Mouse (Mus musculus) limb, embryonic 15.5 days (tissue): ENCODE data around the gene Flywch1. TPM values are rescaled to one million over a fixed set of nuclear protein-coding genes. Genes with fewer than 3 reads are reported as not detected.

Experiments
- ATAC-seq: fragments of 200-750 bp; cut with Nextera tagmentation; 2 replicates; pipeline ENCODE4 v1.8.0; 2017; ENCODE audit warnings: low read depth, moderate TSS enrichment; ENCODE audit not compliant: insufficient number of reproducible peaks, low FRiP score, low TSS enrichment
- H3K27ac ChIP-seq: fragments of 300-500 bp; sonication (generic); 2 replicates; pipeline ENCODE4 v1.5.1; 2015; ENCODE audit warnings: moderate library complexity, mild to moderate bottlenecking, inconsistent platforms
- H3K27me3 ChIP-seq: fragments of 300-500 bp; sonication (generic); 2 replicates; pipeline ENCODE4 v1.6.1; 2015; ENCODE audit warnings: inconsistent platforms
- H3K36me3 ChIP-seq: fragments of 300-500 bp; sonication (generic); 2 replicates; pipeline ENCODE4 v1.6.1; 2015; ENCODE audit warnings: inconsistent platforms
- H3K4me1 ChIP-seq: fragments of 300-500 bp; sonication (generic); 2 replicates; pipeline ENCODE4 v1.6.1; 2015; ENCODE audit warnings: inconsistent platforms
- H3K4me2 ChIP-seq: fragments of 300-500 bp; sonication (generic); 2 replicates; pipeline ENCODE4 v1.6.1; 2015; ENCODE audit warnings: mild to moderate bottlenecking, inconsistent platforms
- H3K4me3 ChIP-seq: fragments of 300-500 bp; sonication (generic); 2 replicates; pipeline ENCODE4 v1.5.1; 2015; ENCODE audit warnings: mild to moderate bottlenecking, inconsistent platforms
- H3K9ac ChIP-seq: fragments of 300-500 bp; sonication (generic); 2 replicates; pipeline ENCODE4 v1.6.1; 2015; ENCODE audit warnings: inconsistent platforms
- H3K9me3 ChIP-seq: fragments of 300-500 bp; sonication (generic); 2 replicates; pipeline ENCODE4 v1.6.1; 2016; ENCODE audit warnings: inconsistent platforms
- WGBS: fragments of 180-500 bp; shearing (Covaris S2); methylation state at CpG from one replicate; pipeline ENCODE4 v1.1.7; 2015; 5-methylcytosine and 5-hydroxymethylcytosine counted together
- polyA plus RNA-seq: library from polyadenylated mRNA; unstranded; fragments of >200 nt; fragmentation: Nextera tagmentation; extraction: Ambion mirVana; gene quantifications from 2 replicates; pipeline ENCODE4 v1.2.1, GENCODE M21; 2015

The Flywch1 gene
- polyA plus RNA-seq, 1 experiment from 2014 or later = 69.8 TPM

DNA sequence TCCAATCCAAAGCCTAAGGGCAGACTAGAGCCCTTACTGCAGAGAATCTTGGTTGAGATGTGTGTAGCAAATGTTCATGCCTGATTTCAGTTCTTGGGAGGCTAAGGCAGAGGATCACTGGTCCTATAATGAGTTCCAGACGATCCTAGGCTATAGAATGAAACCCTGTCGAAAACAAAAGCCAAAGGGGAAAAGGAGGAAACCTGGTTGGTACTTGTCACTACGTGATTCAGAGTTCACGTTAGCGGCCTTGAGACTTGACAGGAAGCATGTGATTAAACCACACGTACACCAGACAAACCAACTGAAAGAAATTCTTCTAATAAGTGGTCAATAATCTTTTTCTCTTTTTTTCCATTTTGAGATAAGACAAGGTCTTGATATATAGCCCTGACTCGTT is 25.9 kb upstream of the Flywch1 start:
- Histone ChIP-seq H3K9me3 (no peaks in the 10 kb centered on the region), H3K27me3 (no peaks in the 10 kb centered on the region), H3K9ac (no peak overlapping the region), H3K4me3 (no peak overlapping the region), H3K4me2 (no peak overlapping the region), H3K36me3 (no peaks in the 10 kb centered on the region), H3K27ac (no peak overlapping the region), H3K4me1 (0 out of 2 replicates have a peak, but pooled peaks cover 1% of the 10 kb centered on the region)
- WGBS = 25% methylated on average over 7 of the region's 7 CpGs
- no peak for ATAC-seq

DNA sequence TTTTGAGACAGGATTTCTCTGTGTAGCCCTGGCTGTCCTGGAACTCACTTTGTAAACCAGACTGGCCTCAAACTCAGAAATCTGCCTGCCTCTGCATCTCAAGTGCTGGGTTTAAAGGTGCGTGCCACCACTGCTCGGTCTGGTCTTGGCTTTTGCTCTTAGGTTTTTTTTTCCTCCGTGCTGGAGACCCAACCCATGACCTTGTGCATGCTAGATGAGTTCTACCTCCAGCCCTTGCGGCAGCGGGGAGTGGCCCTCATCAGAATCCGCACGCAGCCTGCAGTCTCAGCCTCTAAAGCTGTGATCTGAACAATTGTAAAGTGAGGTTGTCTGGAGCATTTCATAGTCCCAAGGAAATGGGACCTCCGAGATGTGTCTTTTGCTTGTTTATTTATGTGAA is 23.9 kb upstream of the Flywch1 start:
- ATAC-seq = no peak
- H3K9ac ChIP-seq = no peak overlapping the region
- H3K9me3 ChIP-seq = no peaks in the 10 kb centered on the region
- H3K27ac ChIP-seq = no peak overlapping the region
- H3K27me3 ChIP-seq = no peaks in the 10 kb centered on the region
- no peak overlapping the region for H3K4me3 ChIP-seq
- no peaks in the 10 kb centered on the region for H3K36me3 ChIP-seq
- no peak overlapping the region for H3K4me2 ChIP-seq
- peaks cover 10% of the 10 kb centered on the region; the same call in 1 of the 2 replicates for H3K4me1 ChIP-seq
- WGBS = 94% methylated on average over 8 of the region's 8 CpGs

DNA sequence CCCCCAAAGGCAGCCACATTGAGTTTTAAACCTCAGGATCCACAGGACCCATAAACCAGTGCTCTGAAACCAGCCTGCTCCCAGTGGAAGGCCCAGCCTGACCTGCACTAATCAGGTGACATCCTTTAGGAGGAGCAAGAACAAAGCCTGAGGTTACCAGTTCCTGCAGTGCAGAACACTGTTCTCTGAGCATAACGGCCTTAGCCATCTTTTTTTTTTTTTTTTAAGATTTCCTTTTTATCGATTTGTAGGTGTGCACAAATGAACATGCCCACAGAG is 19.6 kb upstream of the Flywch1 start:
- Histone ChIP-seq H3K4me3 (peak overlapping the region; percentile 52), H3K9ac (no peak overlapping the region), H3K4me1 (peaks cover 19% of the 10 kb centered on the region), H3K4me2 (peak overlapping the region; percentile 76), H3K9me3 (no peaks in the 10 kb centered on the region), H3K27me3 (no peaks in the 10 kb centered on the region), H3K36me3 (no peaks in the 10 kb centered on the region), H3K27ac (peak overlapping the region; percentile 90; the same call in 1 of the 2 replicates)
- 37% methylated on average over 2 of the region's 2 CpGs for WGBS
- ATAC-seq = no peak

DNA sequence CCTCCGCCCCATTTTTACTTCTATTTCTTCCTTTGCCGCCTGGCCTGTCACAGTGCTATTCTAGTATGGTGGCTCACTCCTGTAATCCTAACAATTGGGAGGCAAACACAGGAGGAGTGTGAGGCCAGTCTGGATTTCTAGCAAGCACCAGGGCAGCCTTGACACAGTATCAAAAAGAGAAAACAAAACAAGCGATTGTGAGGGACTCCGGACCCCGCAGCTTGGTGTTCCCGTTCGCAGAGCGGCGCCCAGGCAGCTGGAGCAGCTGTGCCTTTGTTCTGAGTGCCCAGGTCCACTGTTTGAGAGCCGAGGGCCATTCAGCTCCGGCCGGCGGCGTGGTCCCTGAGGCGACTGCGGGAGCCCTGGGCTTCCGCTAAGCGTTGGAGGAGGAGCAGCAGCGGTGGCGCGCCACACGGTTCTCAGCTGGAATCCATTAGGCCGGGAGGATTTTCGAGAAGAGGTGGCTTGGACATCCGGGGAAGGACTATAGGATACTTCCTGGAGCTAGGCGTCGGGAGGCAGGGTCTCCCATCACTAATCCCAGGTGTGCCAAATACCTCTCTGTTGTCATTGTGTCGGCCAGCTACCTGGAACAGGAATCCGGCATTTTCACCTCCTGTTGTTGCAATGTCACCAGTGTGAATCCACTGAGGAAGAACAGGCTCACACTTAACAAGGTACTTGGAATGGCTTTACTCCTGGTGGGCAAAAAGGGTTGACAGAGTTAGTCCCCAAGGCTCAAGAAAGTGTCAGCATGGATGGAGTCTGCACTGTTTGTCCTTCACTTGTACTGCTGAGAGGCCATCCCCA is 19.1 kb upstream of the Flywch1 start, which contains the start of gene Srrm2:
TSS of gene Srrm2 (plus strand) at position 264 of the 810 bp plus-strand sequence.
- peak within 1 kb of the TSS; percentile 70 for H3K9ac ChIP-seq
- peak within 1 kb of the TSS; percentile 52 for H3K4me3 ChIP-seq
- 1% methylated on average over 29 of the region's 29 CpGs for WGBS
- peaks cover 23% of the 10 kb centered on the region for H3K4me1 ChIP-seq
- H3K9me3 ChIP-seq = no peaks in the 10 kb centered on the region
- H3K4me2 ChIP-seq = peak within 1 kb of the TSS; percentile 76
- H3K27ac ChIP-seq = peak within 1 kb of the TSS; percentile 90
- H3K27me3 ChIP-seq = no peaks in the 10 kb centered on the region
- peak; percentile 59; the same call in 1 of the 2 replicates for ATAC-seq
- no peaks in the 10 kb centered on the region for H3K36me3 ChIP-seq

DNA sequence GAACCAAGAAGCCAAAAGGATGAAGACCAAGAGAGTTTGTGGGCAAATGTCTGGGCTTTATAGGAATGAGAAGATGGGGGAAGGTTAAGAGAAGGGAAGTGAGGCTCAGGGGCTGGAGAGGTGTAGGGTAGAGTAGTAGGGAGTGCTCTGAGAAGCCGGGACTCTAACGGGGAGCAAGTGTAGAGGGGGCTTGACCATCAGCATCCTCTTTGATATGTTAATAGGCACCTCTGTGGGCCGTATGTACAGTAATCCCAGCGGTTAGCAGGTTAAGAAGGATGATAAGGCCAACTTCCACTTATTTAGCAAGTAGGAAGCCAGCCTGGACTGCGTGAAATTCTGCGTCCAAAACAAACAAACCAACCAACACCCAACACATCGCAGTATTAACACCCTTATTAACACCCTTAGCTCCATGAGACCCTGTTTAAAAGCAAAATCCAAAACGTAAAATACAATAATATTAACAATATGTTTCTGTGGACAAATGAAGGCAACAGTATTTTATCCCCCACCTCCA is 18.4 kb upstream of the Flywch1 start:
- Histone ChIP-seq H3K9me3 (no peaks in the 10 kb centered on the region), H3K27me3 (no peaks in the 10 kb centered on the region), H3K27ac (peak overlapping the region; percentile 90), H3K4me2 (peak overlapping the region; percentile 76), H3K36me3 (no peaks in the 10 kb centered on the region), H3K4me1 (peaks cover 27% of the 10 kb centered on the region), H3K9ac (peak overlapping the region; percentile 70; the same call in 1 of the 2 replicates), H3K4me3 (peak overlapping the region; percentile 52)
- ATAC-seq = no peak
- 17% methylated on average over 8 of the region's 8 CpGs for WGBS

DNA sequence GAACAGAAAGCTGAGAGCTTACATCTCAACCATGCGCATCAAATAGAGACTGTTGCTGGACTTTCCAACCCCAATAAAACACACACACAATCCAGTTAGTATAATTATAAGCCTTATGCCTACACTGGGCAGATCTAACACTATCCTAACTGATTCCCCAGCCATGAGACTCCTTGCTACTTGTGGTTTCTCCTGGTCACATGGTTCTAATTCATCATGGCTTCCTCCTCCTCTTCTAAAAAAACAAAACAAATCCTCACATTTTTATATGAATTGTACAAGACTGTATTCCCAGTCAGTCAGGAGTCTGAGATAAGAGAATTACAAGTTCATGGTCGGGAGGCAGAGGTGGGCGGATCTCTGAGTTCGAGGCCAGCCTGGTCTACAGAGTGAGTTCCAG is 17.6 kb upstream of the Flywch1 start:
- H3K27ac ChIP-seq = no peak overlapping the region
- no peaks in the 10 kb centered on the region for H3K9me3 ChIP-seq
- no peak for ATAC-seq
- H3K4me2 ChIP-seq = no peak overlapping the region
- no peak overlapping the region for H3K4me3 ChIP-seq
- 85% methylated on average over 4 of the region's 4 CpGs for WGBS
- no peaks in the 10 kb centered on the region for H3K27me3 ChIP-seq
- peaks cover 27% of the 10 kb centered on the region for H3K4me1 ChIP-seq
- H3K9ac ChIP-seq = no peak overlapping the region
- no peaks in the 10 kb centered on the region for H3K36me3 ChIP-seq

DNA sequence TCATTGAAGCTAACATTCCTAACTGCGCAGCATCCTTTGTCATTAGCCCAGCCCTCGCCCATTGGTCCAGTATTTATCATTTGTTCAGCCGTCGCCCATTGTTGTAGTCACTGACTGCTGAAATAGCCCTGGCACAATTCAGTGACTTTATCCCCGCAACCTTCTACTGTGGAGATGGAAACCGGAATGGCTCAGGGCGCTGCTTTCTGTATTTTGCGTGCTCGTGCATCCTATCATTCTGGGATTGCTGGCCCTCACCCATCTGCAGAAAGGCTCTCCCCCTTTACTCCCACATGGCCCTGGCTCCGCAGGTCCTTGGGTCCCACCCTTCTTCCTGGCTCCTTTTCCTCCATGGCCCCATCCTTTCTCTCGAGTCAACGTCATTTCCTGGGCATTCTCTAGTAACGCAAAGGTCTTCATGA is 15.1 kb upstream of the Flywch1 start:
- Histone ChIP-seq H3K4me2 (peak overlapping the region; percentile 86), H3K4me1 (peaks cover 27% of the 10 kb centered on the region), H3K27me3 (no peaks in the 10 kb centered on the region), H3K9ac (no peak overlapping the region), H3K9me3 (no peaks in the 10 kb centered on the region), H3K27ac (no peak overlapping the region), H3K36me3 (no peaks in the 10 kb centered on the region), H3K4me3 (peak overlapping the region; percentile 56)
- no peak for ATAC-seq
- WGBS = 16% methylated on average over 13 of the region's 13 CpGs

DNA sequence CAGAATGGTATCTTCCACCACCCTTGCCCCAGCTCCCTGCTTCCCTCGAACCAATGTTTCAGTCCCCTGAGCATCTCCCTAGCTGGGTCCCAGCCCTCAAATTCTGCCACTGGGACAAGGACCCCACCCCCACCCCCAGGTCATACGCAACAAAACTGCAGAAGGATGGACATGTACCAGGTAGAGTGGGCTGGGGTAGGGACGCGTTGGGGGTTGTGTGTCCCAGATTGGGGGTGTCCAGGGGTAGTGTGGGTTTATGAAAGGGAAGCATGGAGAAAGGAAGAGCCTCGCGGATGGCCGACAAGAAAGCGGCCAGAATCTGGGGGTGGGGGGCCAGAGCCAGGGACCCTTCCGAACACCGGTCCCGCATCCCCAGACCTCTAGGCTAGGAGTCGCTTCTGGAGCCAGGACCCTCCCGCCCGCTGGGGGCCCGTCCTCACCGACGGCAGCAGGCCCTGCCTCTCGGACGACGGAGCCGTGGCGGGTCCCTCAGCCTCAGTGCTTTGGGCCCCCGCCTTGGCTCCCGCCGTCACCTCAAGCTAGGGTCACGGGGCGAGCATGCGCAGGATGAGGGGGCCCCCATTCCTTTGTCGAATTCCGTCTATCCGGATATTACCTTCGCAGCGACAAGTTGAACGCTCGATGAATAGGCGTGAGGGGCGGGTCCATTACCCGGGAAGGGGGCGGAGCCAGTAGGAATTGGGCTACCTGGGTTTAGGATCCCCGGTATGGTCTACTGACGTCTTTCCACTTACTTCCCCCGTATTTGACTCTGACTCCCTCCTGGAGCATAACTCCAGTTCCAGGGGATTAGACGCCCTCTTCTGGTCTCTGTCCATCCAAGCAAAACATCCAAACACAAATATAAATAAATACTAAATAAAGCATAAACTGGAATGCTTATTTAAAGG is 14.4 kb upstream of the Flywch1 start, which contains the start of gene Flywch2:
TSS of gene Flywch2 (minus strand) at position 521 of the 911 bp plus-strand sequence.
- Histone ChIP-seq H3K4me1 (peaks cover 22% of the 10 kb centered on the region), H3K4me3 (peak within 1 kb of the TSS; percentile 56), H3K27ac (peak within 1 kb of the TSS; percentile 71; the same call in 1 of the 2 replicates), H3K4me2 (peak within 1 kb of the TSS; percentile 86), H3K27me3 (no peaks in the 10 kb centered on the region), H3K36me3 (no peaks in the 10 kb centered on the region), H3K9me3 (no peaks in the 10 kb centered on the region), H3K9ac (peak within 1 kb of the TSS; percentile 61)
- 1% methylated on average over 42 of the region's 43 CpGs for WGBS
- ATAC-seq = peak; percentile 75

DNA sequence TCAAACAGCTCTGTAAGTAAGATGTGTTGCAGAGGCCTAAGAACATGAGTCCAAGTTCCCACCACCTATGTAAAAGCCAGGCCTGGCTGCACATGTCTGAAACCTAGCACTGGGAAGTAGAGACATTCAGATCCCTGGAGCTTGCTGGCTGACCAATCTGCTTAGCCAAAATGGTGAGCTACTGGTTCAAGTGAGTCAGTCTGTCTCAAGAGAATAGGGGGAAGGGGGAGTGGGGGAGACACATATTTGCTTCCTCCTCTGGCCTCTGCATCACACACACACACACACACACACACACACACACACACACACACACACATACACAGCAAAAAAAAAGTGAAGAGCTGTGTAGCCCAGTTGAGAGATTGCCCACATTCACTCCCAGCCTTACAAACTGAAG is 11.9 kb upstream of the Flywch1 start:
- 0 out of 2 replicates have a peak, but pooled peaks cover 5% of the 10 kb centered on the region for H3K36me3 ChIP-seq
- no peak for ATAC-seq
- H3K27me3 ChIP-seq = no peaks in the 10 kb centered on the region
- H3K9me3 ChIP-seq = no peaks in the 10 kb centered on the region
- no peak overlapping the region for H3K4me2 ChIP-seq
- H3K27ac ChIP-seq = no peak overlapping the region
- no peak overlapping the region for H3K4me3 ChIP-seq
- H3K4me1 ChIP-seq = peaks cover 12% of the 10 kb centered on the region
- no peak overlapping the region for H3K9ac ChIP-seq

DNA sequence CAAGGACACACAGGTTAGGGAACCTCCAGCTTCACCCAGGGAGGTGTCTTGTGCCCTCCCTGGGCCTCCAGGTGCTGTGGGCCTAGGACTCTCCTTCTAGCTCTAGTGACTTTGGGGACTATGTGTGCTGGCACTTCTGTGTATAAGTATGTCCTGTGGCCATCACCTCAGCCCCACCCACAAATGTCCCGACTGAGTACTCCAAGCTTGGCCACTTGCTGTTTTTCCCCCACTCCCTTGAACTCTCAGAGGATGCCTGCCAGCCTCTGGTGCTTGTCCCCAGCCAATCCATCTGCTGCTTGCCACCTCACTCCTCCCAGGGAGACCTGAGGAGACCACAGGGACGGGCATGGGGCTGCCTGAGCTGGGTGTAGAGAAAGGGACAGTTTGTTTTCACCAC is 7.0 kb upstream of the Flywch1 start:
- H3K27me3 ChIP-seq = no peaks in the 10 kb centered on the region
- ATAC-seq = no peak
- no peak overlapping the region for H3K27ac ChIP-seq
- no peak overlapping the region for H3K9ac ChIP-seq
- no peaks in the 10 kb centered on the region for H3K9me3 ChIP-seq
- no peak overlapping the region for H3K4me2 ChIP-seq
- 0 out of 2 replicates have a peak, but pooled peaks cover 4% of the 10 kb centered on the region for H3K4me1 ChIP-seq
- H3K36me3 ChIP-seq = 0 out of 2 replicates have a peak, but pooled peaks cover 5% of the 10 kb centered on the region
- WGBS = 52% methylated on average over 2 of the region's 2 CpGs
- no peak overlapping the region for H3K4me3 ChIP-seq

DNA sequence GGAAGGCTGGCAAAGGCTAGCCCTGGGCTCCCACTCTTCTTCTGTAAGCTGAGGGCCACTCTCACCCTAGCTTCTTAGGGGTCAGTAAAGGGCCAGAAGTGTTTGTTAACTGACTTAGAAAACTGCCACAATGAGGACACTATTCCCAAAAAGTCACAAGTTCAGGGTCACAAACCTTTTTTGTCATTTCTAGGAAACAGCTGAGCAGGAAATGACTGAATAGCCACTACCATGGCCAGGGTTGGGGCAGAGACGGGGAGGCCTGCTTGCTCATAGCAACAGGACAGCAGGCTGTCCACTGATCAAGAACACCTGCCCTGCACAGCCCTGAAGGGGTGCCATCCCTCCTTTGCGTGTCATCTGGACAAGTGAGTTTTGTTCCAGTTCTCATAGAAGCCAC is 5.7 kb upstream of the Flywch1 start:
- H3K36me3 ChIP-seq = 0 out of 2 replicates have a peak, but pooled peaks cover 5% of the 10 kb centered on the region
- no peak overlapping the region for H3K27ac ChIP-seq
- no peak overlapping the region for H3K4me3 ChIP-seq
- 72% methylated on average over 2 of the region's 2 CpGs for WGBS
- no peaks in the 10 kb centered on the region for H3K27me3 ChIP-seq
- ATAC-seq = no peak
- no peak overlapping the region for H3K9ac ChIP-seq
- H3K4me2 ChIP-seq = no peak overlapping the region
- no peaks in the 10 kb centered on the region for H3K9me3 ChIP-seq
- H3K4me1 ChIP-seq = 0 out of 2 replicates have a peak, but pooled peaks cover 4% of the 10 kb centered on the region
